Mouse (Mus musculus) intestine, postnatal 0 days (tissue): Measurements from ENCODE around the gene Kcnn3. TPM values are rescaled to one million over a fixed set of nuclear protein-coding genes. Genes with fewer than 3 reads are reported as not detected.

ENCODE experiments used
- ATAC-seq: fragments of 200-750 bp; cut with Nextera tagmentation; 2 replicates; pipeline ENCODE4 v1.8.0; 2017; ENCODE audit warnings: mild to moderate bottlenecking, moderate TSS enrichment, moderate library complexity
- H3K27ac ChIP-seq: fragments of 300-500 bp; sonication (generic); 2 replicates; pipeline ENCODE4 v1.5.1; 2014; ENCODE audit warnings: mild to moderate bottlenecking, low read depth, low read length, moderate library complexity
- H3K27me3 ChIP-seq: fragments of 300-500 bp; sonication (generic); replicated peaks from 2 replicates; pipeline ENCODE4 v1.6.1; 2014; ENCODE audit warnings: low read length, mixed read lengths; ENCODE audit not compliant: control insufficient read depth, insufficient read depth
- H3K36me3 ChIP-seq: fragments of 300-500 bp; sonication (generic); 2 replicates; pipeline ENCODE4 v1.6.1; 2014; ENCODE audit warnings: mild to moderate bottlenecking, moderate library complexity; ENCODE audit not compliant: control insufficient read depth, insufficient read depth
- H3K4me1 ChIP-seq: fragments of 300-500 bp; sonication (generic); replicated peaks from 2 replicates; pipeline ENCODE4 v1.6.1; 2014; ENCODE audit warnings: antibody characterized with exemption, low read length, mixed read lengths; ENCODE audit not compliant: control insufficient read depth, insufficient read depth
- H3K4me2 ChIP-seq: fragments of 300-500 bp; sonication (generic); replicated peaks from 2 replicates; pipeline ENCODE4 v1.6.1; 2014; ENCODE audit warnings: low read depth, mild to moderate bottlenecking, moderate library complexity
- H3K4me3 ChIP-seq: fragments of 300-500 bp; sonication (generic); 2 replicates; pipeline ENCODE4 v1.5.1; 2014; ENCODE audit warnings: low read depth, low read length
- H3K9ac ChIP-seq: fragments of 300-500 bp; sonication (generic); 2 replicates; pipeline ENCODE4 v1.6.1; 2014; ENCODE audit warnings: mild to moderate bottlenecking, low read depth, low read length
- H3K9me3 ChIP-seq: fragments of 300-500 bp; sonication (generic); 2 replicates; pipeline ENCODE4 v1.6.1; 2016; ENCODE audit warnings: mixed run types; ENCODE audit not compliant: control insufficient read depth
- CTCF ChIP-seq: sonication (generic); IDR thresholded peaks from 2 replicates; pipeline ENCODE4 v1.5.1; 2016; ENCODE audit warnings: low read depth, mild to moderate bottlenecking, control low read depth, antibody characterized with exemption, moderate library complexity
- WGBS: fragments of 180-500 bp; shearing (Covaris S2); extraction: QIAGEN DNeasy Blood & Tissue Kit; methylation state at CpG from one replicate; pipeline ENCODE4 v1.1.7; 2014; 5-methylcytosine and 5-hydroxymethylcytosine counted together
- polyA plus RNA-seq: library from polyadenylated mRNA; unstranded; fragments of >200 nt; fragmentation: Nextera tagmentation; extraction: Ambion mirVana; gene quantifications from 2 replicates; pipeline ENCODE4 v1.2.1, GENCODE M21; 2015

Gene Kcnn3
- polyA plus RNA-seq, 1 experiment from 2014 or later = 4.6 TPM

GRCm38 (mm10) chr3:89667131-89667530 lies 147.2 kb downstream of the Kcnn3 start:
- ATAC-seq = no peak
- H3K9ac ChIP-seq = no peak overlapping the region
- no peaks in the 10 kb centered on the region for H3K36me3 ChIP-seq
- no peaks in the 10 kb centered on the region for H3K4me1 ChIP-seq
- H3K4me2 ChIP-seq = no peak overlapping the region
- TF ChIP-seq CTCF = no peak
- no peaks in the 10 kb centered on the region for H3K9me3 ChIP-seq
- WGBS = 34% methylated on average over 11 of the region's 11 CpGs
- no peak overlapping the region for H3K4me3 ChIP-seq
- H3K27ac ChIP-seq = no peak overlapping the region
- no peaks in the 10 kb centered on the region for H3K27me3 ChIP-seq

DNA sequence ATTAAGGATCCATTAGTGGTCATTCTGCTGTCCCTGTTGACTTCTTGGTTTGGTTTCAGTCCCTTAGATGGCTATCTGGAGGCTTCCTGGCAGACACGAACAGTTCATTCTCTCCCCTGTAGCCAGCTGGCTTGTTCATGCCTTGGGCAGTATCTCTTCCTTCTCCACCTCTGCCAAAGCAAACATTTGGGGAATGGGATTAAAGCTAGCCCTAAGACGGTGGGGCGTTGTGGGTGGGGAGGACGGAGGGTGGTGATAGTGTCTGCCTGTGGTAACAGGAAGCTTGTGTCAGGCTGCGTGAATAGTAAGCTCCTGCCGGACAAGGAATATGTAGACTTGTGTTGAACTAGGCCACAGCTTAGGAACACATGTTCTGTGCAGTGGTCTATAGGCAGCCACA lies 151.4 kb downstream of the Kcnn3 start:
- WGBS = 38% methylated on average over 6 of the region's 6 CpGs
- Histone ChIP-seq H3K9me3 (no peaks in the 10 kb centered on the region), H3K4me2 (no peak overlapping the region), H3K27me3 (no peaks in the 10 kb centered on the region), H3K36me3 (no peaks in the 10 kb centered on the region), H3K27ac (no peak overlapping the region), H3K9ac (no peak overlapping the region), H3K4me1 (no peaks in the 10 kb centered on the region), H3K4me3 (no peak overlapping the region)
- no peak for TF ChIP-seq CTCF
- no peak for ATAC-seq

DNA sequence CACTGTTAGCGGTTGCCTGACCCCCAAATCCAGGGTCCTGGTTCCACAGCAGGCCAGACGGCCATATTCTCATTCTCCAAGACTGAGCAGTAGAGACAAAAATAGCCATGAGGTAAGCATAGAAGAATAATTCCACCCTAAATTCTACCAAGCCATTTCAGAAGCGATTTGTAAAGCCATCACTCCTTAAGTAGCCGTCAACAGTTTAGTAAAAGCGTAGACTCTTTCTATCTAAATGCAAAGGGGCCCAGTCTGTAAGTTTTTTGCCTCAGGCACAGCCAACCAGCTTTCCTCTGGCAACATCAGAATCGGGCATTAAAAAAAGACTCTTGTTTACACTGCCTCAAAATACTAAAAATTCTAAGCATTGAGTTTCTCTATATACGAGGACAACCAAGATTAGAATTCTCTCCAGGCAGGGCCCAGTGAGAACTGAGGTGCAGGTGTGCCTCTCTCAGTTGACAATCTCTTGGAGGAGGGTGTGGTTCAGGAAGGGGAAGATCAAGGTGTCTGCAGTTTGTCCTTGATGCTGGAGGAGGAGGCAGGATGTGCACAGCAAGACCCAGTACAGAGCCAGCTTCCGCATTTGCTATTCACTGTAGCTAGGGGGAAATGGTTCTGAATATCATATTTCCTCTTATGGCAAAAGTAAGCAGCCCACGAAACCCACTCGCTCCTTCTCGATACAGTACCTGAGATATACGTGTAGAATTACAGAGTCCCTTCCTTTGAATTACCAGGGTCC lies 152.8 kb downstream of the Kcnn3 start:
- Histone ChIP-seq H3K27ac (no peak overlapping the region), H3K4me1 (no peaks in the 10 kb centered on the region), H3K4me3 (no peak overlapping the region), H3K9ac (no peak overlapping the region), H3K4me2 (no peak overlapping the region), H3K9me3 (no peaks in the 10 kb centered on the region), H3K36me3 (no peaks in the 10 kb centered on the region), H3K27me3 (no peaks in the 10 kb centered on the region)
- ATAC-seq = no peak
- no peak for TF ChIP-seq CTCF
- WGBS = 69% methylated on average over 12 of the region's 12 CpGs

DNA sequence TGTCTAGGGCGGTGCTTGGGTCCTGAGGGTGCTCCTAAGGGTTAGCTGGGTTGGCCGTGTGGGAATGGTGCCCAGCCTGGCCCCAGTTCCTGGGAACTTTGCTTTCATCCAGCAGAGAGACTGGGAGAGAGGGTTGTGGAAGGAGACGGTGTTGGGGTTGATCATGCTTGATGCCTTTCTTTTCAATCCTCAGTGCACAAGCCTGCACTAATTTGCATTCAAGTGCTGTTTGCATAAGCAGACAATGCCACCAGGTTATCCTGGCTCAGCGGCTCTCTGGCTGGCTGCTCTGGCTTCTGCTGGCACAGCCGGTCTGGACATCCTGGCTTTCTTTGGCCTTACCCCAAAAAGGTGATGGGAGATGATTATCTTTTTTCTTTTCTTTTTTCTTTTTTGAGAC lies 157.7 kb downstream of the Kcnn3 start:
- H3K27ac ChIP-seq = no peak overlapping the region
- H3K9me3 ChIP-seq = no peaks in the 10 kb centered on the region
- no peaks in the 10 kb centered on the region for H3K36me3 ChIP-seq
- no peaks in the 10 kb centered on the region for H3K4me1 ChIP-seq
- H3K4me3 ChIP-seq = no peak overlapping the region
- H3K9ac ChIP-seq = no peak overlapping the region
- H3K4me2 ChIP-seq = no peak overlapping the region
- no peak for ATAC-seq
- no peak for TF ChIP-seq CTCF
- no peaks in the 10 kb centered on the region for H3K27me3 ChIP-seq
- 73% methylated on average over 5 of the region's 5 CpGs for WGBS

- Histone ChIP-seq H3K4me3 (no peak overlapping the region), H3K27ac (no peak overlapping the region), H3K27me3 (peaks cover 11% of the 10 kb centered on the region; the same call in 1 of the 2 replicates), H3K4me1 (no peaks in the 10 kb centered on the region), H3K9me3 (no peaks in the 10 kb centered on the region), H3K9ac (no peak overlapping the region), H3K36me3 (no peaks in the 10 kb centered on the region), H3K4me2 (no peak overlapping the region)
- TF ChIP-seq CTCF = no peak
- ATAC-seq = no peak
- 31% methylated on average over 5 of the region's 5 CpGs for WGBS
Measured at GRCm38 (mm10) chr3:89686031-89686430, 166.1 kb downstream of the Kcnn3 start.

GRCm38 (mm10) chr3:89688694-89689581 lies 169.0 kb downstream of the Kcnn3 start:
- ATAC-seq = peak; percentile 57; the same call in 1 of the 2 replicates
- Histone ChIP-seq H3K4me3 (peak overlapping the region; percentile 19), H3K27ac (no peak overlapping the region), H3K36me3 (no peaks in the 10 kb centered on the region), H3K4me2 (peak overlapping the region; percentile 62), H3K9ac (no peak overlapping the region), H3K27me3 (peaks cover 11% of the 10 kb centered on the region; the same call in 1 of the 2 replicates), H3K4me1 (no peaks in the 10 kb centered on the region), H3K9me3 (no peaks in the 10 kb centered on the region)
- TF ChIP-seq CTCF = peak; percentile 99
- WGBS = 5% methylated on average over 25 of the region's 25 CpGs
